ENCODE assay signal across 21 mouse cellular contexts in the genomic region with DNA sequence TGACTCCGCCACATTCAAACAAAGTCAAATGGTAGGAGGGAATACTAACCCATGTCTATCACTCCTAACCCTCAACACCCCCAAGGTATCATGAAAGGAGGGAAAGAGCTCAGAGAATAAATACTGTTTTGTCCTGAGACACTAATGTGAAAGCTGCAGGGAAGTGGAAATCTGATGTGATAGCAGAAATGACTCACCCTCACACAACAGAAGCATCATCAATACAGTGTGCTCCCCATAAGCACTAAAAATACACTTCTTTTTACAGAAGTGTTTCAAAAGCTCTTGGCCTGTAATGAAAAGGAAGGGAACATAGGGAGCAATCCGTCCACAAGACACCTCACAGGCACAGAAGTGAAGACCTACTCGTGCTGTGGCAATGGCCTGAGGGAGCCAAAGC.
DNase-seq lines count a peak whose midpoint lies in the region; TF ChIP-seq lines count a peak whose summit lies in the region.
"Had no signal": no experiment of that assay in that cellular context is flagged by ENCODE, and none has a peak within 500 bp of the region (broad histone marks: within the 10 kb centered on the region; RNA-seq: fewer than 3 reads in every experiment).

No protein-coding gene starts in this region.

- no peak overlapping the region for H3K4me3 ChIP-seq in CH12.LX (replicated peaks in 1 of 3; ENCODE audit: low read depth in 2 of 3, low read length in 2 of 3, poor library complexity in 1 of 3)
- H3K4me3 ChIP-seq: embryonic facial prominence, embryonic 13.5 days; embryonic facial prominence, embryonic 15.5 days; erythroblast, embryonic 14.5 days; forebrain, embryonic 10.5 days; forebrain, embryonic 12.5 days had no signal

- peak; percentile 76 for TF ChIP-seq EP300 in CH12.LX (IDR thresholded peaks at IDR 0.05; ENCODE audit: low read length)

- H3K9me3 ChIP-seq in CH12.LX (replicated peaks; ENCODE audit: low read length) = no peaks in the 10 kb centered on the region
- H3K9me3 ChIP-seq: embryonic facial prominence, embryonic 13.5 days; embryonic facial prominence, embryonic 15.5 days; forebrain, embryonic 10.5 days; forebrain, embryonic 12.5 days had no signal

- no peak for TF ChIP-seq POLR2A in CH12.LX (IDR thresholded peaks at IDR 0.05; ENCODE audit: low read depth, low read length)

- no peaks in the 10 kb centered on the region for H3K79me2 ChIP-seq in CH12.LX (replicated peaks; ENCODE audit: control insufficient read depth, extremely low read depth, insufficient read depth, poor library complexity, severe bottlenecking)

- peak overlapping the region; percentile 11 for H3K4me2 ChIP-seq in CH12.LX (ENCODE audit: insufficient read depth, low read depth, poor library complexity, severe bottlenecking)
- H3K4me2 ChIP-seq: embryonic facial prominence, embryonic 13.5 days; embryonic facial prominence, embryonic 15.5 days; forebrain, embryonic 12.5 days had no signal

- no peaks in the 10 kb centered on the region for H3K36me3 ChIP-seq in CH12.LX (replicated peaks in 1 of 2; ENCODE audit: control insufficient read depth in 1 of 2, insufficient read depth in 1 of 2, low read length in 1 of 2)
- H3K36me3 ChIP-seq: embryonic facial prominence, embryonic 13.5 days; embryonic facial prominence, embryonic 15.5 days; forebrain, embryonic 10.5 days; forebrain, embryonic 12.5 days had no signal

- no peak overlapping the region for H3K27ac ChIP-seq in CH12.LX (ENCODE audit: insufficient read depth, low read depth)
- H3K27ac ChIP-seq: embryonic facial prominence, embryonic 13.5 days; embryonic facial prominence, embryonic 15.5 days; forebrain, embryonic 10.5 days; forebrain, embryonic 12.5 days had no signal

- dilution Hi-C loops in CH12.LX (cut with MboI; ENCODE audit: extremely low pct_ligation_motif_present, extremely low pct_unique_long_range_greater_than_20kb, low sequenced_read_pairs) = no loop called here

- peaks cover 3 to 9% of the 10 kb centered on the region in 2 experiments; a peak in 3 of 4 replicates for H3K4me1 ChIP-seq in CH12.LX (ENCODE audit: control insufficient read depth in 1 of 2, insufficient read depth in 2 of 2)
- H3K4me1 ChIP-seq: embryonic facial prominence, embryonic 15.5 days; forebrain, embryonic 12.5 days had no signal

- no peak for TF ChIP-seq CTCF in CH12.LX (conservative IDR thresholded peaks at IDR 0.05 in 1 of 2, IDR thresholded peaks at IDR 0.05 in 1 of 2; ENCODE audit: low read depth in 2 of 2, low read length in 2 of 2)

- H3K9ac ChIP-seq in CH12.LX (ENCODE audit: insufficient read depth, low read depth) = no peak overlapping the region
- H3K9ac ChIP-seq: embryonic facial prominence, embryonic 13.5 days; embryonic facial prominence, embryonic 15.5 days; forebrain, embryonic 12.5 days had no signal

- no peak for TF ChIP-seq RAD21 in CH12.LX (IDR thresholded peaks at IDR 0.05; ENCODE audit: low read depth, low read length)

- peak; percentile 7 for DNase-seq in adrenal gland, postnatal 10 days
- DNase-seq in adrenal gland, adult 18-20 months (ENCODE audit: low spot score in 2 of 2) = no peak
- peak; percentile 31 for DNase-seq in CH12.LX (ENCODE audit: extremely low read depth)
- peak; percentile 27 for DNase-seq in brain, adult 2 months (ENCODE audit: low read depth, low spot score)
- DNase-seq in telencephalon, adult 2 months (ENCODE audit: low read depth, low spot score) = peak; percentile 12
- DNase-seq in urinary bladder, postnatal 4 days (ENCODE audit: low spot score in 2 of 2) = no peak
- DNase-seq in adipocyte (ENCODE audit: low spot score) = no peak
- DNase-seq: adrenal gland, adult 2 months; adrenal gland, postnatal 14 days; adrenal gland, postnatal 36 days; B cell, adult 2 months; cerebellum, adult 11-12 months; cerebellum, adult 2 months; cerebellum, adult 9-10 months; cerebellum, postnatal 10 days; cerebellum, postnatal 25 days had no signal

- in situ Hi-C loops in CH12.LX (cut with MboI; ENCODE audit: low pct_ligation_motif_present, low pct_unique_long_range_greater_than_20kb, low sequenced_read_pairs) = no loop called here

- no peaks in the 10 kb centered on the region for H3K27me3 ChIP-seq in CH12.LX (replicated peaks)
- H3K27me3 ChIP-seq: embryonic facial prominence, embryonic 15.5 days; forebrain, embryonic 12.5 days had no signal

TF ChIP-seq in CH12.LX, 34 proteins besides CTCF, POLR2A, EP300 and RAD21:
- no peak for TF ChIP-seq MYC (IDR thresholded peaks at IDR 0.05; ENCODE audit: low read depth, low read length)
- TF ChIP-seq SIN3A (IDR thresholded peaks at IDR 0.05; ENCODE audit: low read length) = no peak
- no peak for TF ChIP-seq ZKSCAN1 (IDR thresholded peaks at IDR 0.05; ENCODE audit: borderline replicate concordance, low read depth, low read length)
- TF ChIP-seq MXI1 (IDR thresholded peaks at IDR 0.05; ENCODE audit: low read depth, low read length) = no peak
- no peak for TF ChIP-seq USF2 (conservative IDR thresholded peaks at IDR 0.05; ENCODE audit: low read depth, low read length)
- no peak for TF ChIP-seq GABPA (IDR thresholded peaks at IDR 0.05; ENCODE audit: insufficient replicate concordance, low read depth, low read length)
- no peak for TF ChIP-seq PAX5 (IDR thresholded peaks at IDR 0.05; ENCODE audit: low read length)
- TF ChIP-seq JUN (IDR thresholded peaks at IDR 0.05; ENCODE audit: insufficient read depth, low read depth, low read length) = peak; percentile 26; the same call in 1 of the 2 replicates
- no peak for TF ChIP-seq ZNF384 (IDR thresholded peaks at IDR 0.05; ENCODE audit: low read depth, low read length)
- no peak for TF ChIP-seq SMC3 (IDR thresholded peaks at IDR 0.05; ENCODE audit: low read depth, low read length)
- no peak for TF ChIP-seq CHD1 (IDR thresholded peaks at IDR 0.05; ENCODE audit: low read depth, low read length)
- TF ChIP-seq TBP (conservative IDR thresholded peaks at IDR 0.05; ENCODE audit: low read depth, low read length) = no peak
- TF ChIP-seq ZMIZ1 (IDR thresholded peaks at IDR 0.05; ENCODE audit: low read depth, low read length) = no peak
- peak; percentile 52; the same call in 1 of the 2 replicates for TF ChIP-seq MEF2A (IDR thresholded peaks at IDR 0.05; ENCODE audit: borderline replicate concordance, low read depth, low read length)
- no peak for TF ChIP-seq ETS1 (conservative IDR thresholded peaks at IDR 0.05; ENCODE audit: low read depth, low read length)
- peak; percentile 75; the same call in 1 of the 2 replicates for TF ChIP-seq IRF4 (IDR thresholded peaks at IDR 0.05; ENCODE audit: low read depth, low read length)
- no peak for TF ChIP-seq ZC3H11A (IDR thresholded peaks at IDR 0.05; ENCODE audit: low read depth, low read length)
- TF ChIP-seq BHLHE40 (IDR thresholded peaks at IDR 0.05; ENCODE audit: low read depth, low read length) = peak; percentile 46; the same call in 1 of the 2 replicates
- no peak for TF ChIP-seq CHD2 (IDR thresholded peaks at IDR 0.05; ENCODE audit: low read length)
- peak; percentile 57; the same call in 1 of the 2 replicates for TF ChIP-seq JUND (conservative IDR thresholded peaks at IDR 0.05; ENCODE audit: low read depth, low read length)
- no peak for TF ChIP-seq HCFC1 (IDR thresholded peaks at IDR 0.05; ENCODE audit: low read depth, low read length)
- TF ChIP-seq ELF1 (IDR thresholded peaks at IDR 0.05; ENCODE audit: low read depth, low read length) = no peak
- no peak for TF ChIP-seq POLR2AphosphoS2 (IDR thresholded peaks at IDR 0.05; ENCODE audit: low read depth, low read length)
- no peak for TF ChIP-seq MAX (IDR thresholded peaks at IDR 0.05; ENCODE audit: low read length)
- no peak for TF ChIP-seq E2F4 (IDR thresholded peaks at IDR 0.05; ENCODE audit: insufficient replicate concordance, low read depth, low read length)
- TF ChIP-seq KAT2A (IDR thresholded peaks at IDR 0.05; ENCODE audit: insufficient replicate concordance, low read length) = no peak
- TF ChIP-seq TCF12 (IDR thresholded peaks at IDR 0.05; ENCODE audit: low read depth, low read length) = no peak
- TF ChIP-seq MAZ (IDR thresholded peaks at IDR 0.05; ENCODE audit: low read depth, low read length) = no peak
- TF ChIP-seq USF1 (IDR thresholded peaks at IDR 0.05; ENCODE audit: low read depth, low read length) = no peak
- TF ChIP-seq NRF1 (IDR thresholded peaks at IDR 0.05; ENCODE audit: low read depth, low read length) = no peak
- TF ChIP-seq RCOR1 (conservative IDR thresholded peaks at IDR 0.05; ENCODE audit: low read depth, low read length) = 0 out of 2 replicates have a peak, but pooled peaks have one; percentile 12
- no peak for TF ChIP-seq UBTF (IDR thresholded peaks at IDR 0.05; ENCODE audit: low read depth, low read length)
- no peak for TF ChIP-seq NELFE (IDR thresholded peaks at IDR 0.05; ENCODE audit: low read depth, low read length)
- TF ChIP-seq MAFK (IDR thresholded peaks at IDR 0.05; ENCODE audit: insufficient replicate concordance, low read length) = peak; percentile 11; the same call in 1 of the 2 replicates

Comparison
In these comparisons a context has a peak if more than half of its experiments do, and no peak if none do; other contexts are left out.
1. DNase-seq: peak in adrenal gland, postnatal 10 days (single experiment), CH12.LX (single experiment), brain, adult 2 months (single experiment) and telencephalon, adult 2 months (single experiment); none in adrenal gland, adult 18-20 months (0 of 2), urinary bladder, postnatal 4 days (0 of 2) and adipocyte (single experiment).